8 mouse cellular contexts compared by ENCODE assay signal in genomic region chr17:25951803-25952623, GRCm38 (mm10). TPM values are rescaled to one million over a fixed set of nuclear protein-coding genes. Genes with fewer than 3 reads are reported as not detected.
A peak's percentile ranks its signal among the peaks of the same experiment; 100 is the strongest.
DNase-seq lines count a peak whose midpoint lies in the region; ATAC-seq and TF ChIP-seq lines count a peak whose summit lies in the region.

Gene A930017K11Rik (minus strand): TSS chr17:25952565.

- 1% methylated on average over 58 of the region's 58 CpGs for WGBS in hindbrain, embryonic 13.5 days
- WGBS in midbrain, embryonic 10.5 days: 2% methylated on average over 58 of the region's 58 CpGs

- peak within 1 kb of the TSS; percentile 53; the same call in 1 of the 2 replicates for H3K9ac ChIP-seq in hindbrain, embryonic 13.5 days

- H3K27ac ChIP-seq in layer of hippocampus, adult 2 months: peak within 1 kb of the TSS; percentile 69; the same call in 1 of the 2 replicates
- H3K27ac ChIP-seq in hindbrain, embryonic 13.5 days: no peak within 1 kb of the TSS
- no peak within 1 kb of the TSS; the same call in 1 of the 2 replicates for H3K27ac ChIP-seq in midbrain, embryonic 10.5 days (replicated peaks)

- ATAC-seq in hindbrain, embryonic 13.5 days (ENCODE audit: low FRiP score): no peak
- ATAC-seq in activated CD4-positive, CD25-positive, alpha-beta regulatory T cell, adult 4 months: no peak

- peak within 1 kb of the TSS; percentile 56 for H3K4me2 ChIP-seq in hindbrain, embryonic 13.5 days

- no peaks in the 10 kb centered on the region for H3K36me3 ChIP-seq in hindbrain, embryonic 13.5 days
- H3K36me3 ChIP-seq in midbrain, embryonic 10.5 days: peaks cover under 1% of the 10 kb centered on the region; the same call in 1 of the 2 replicates

- peaks cover 52% of the 10 kb centered on the region for H3K27me3 ChIP-seq in hindbrain, embryonic 13.5 days
- H3K27me3 ChIP-seq in midbrain, embryonic 10.5 days (ENCODE audit: low read depth, poor library complexity, severe bottlenecking): peaks cover 55% of the 10 kb centered on the region

- peak within 1 kb of the TSS; percentile 51 for H3K4me3 ChIP-seq in layer of hippocampus, adult 2 months
- peak within 1 kb of the TSS; percentile 36 for H3K4me3 ChIP-seq in hindbrain, embryonic 13.5 days
- peak within 1 kb of the TSS; percentile 52 for H3K4me3 ChIP-seq in midbrain, embryonic 10.5 days

- no peak for DNase-seq in layer of hippocampus, adult 2 months (ENCODE audit: low spot score in 2 of 2)
- no peak for DNase-seq in layer of hippocampus, adult 9-11 months
- DNase-seq in cerebellum, postnatal 14 days: peak; percentile 47 to 53
- peak; percentile 28 for DNase-seq in midbrain, embryonic 10.5 days (ENCODE audit: low spot score)
- DNase-seq in gastrocnemius, postnatal 4 days (ENCODE audit: low spot score in 2 of 2): no peak
- DNase-seq in layer of hippocampus, adult 8-10 months (ENCODE audit: low spot score in 2 of 2): no peak

- no peaks in the 10 kb centered on the region for H3K9me3 ChIP-seq in hindbrain, embryonic 13.5 days
- no peaks in the 10 kb centered on the region for H3K9me3 ChIP-seq in midbrain, embryonic 10.5 days (replicated peaks)

- no peak for TF ChIP-seq CTCF in layer of hippocampus, adult 2 months (conservative IDR thresholded peaks at IDR 0.05)

- H3K4me1 ChIP-seq in hindbrain, embryonic 13.5 days (replicated peaks): peaks cover 23% of the 10 kb centered on the region
- peaks cover 26% of the 10 kb centered on the region for H3K4me1 ChIP-seq in midbrain, embryonic 10.5 days

RNA-seq across cellular contexts. Expression of gene A930017K11Rik, which starts in this region (rescaled TPM):
- under 1 TPM; 0.41 to 0.64 TPM for total RNA-seq in layer of hippocampus, adult 2 months (2021)
- polyA plus RNA-seq in hindbrain, embryonic 13.5 days (2015; fragmentation: Nextera tagmentation; extraction: Ambion mirVana): 0.56 and 0.77 TPM in 2 replicates
- polyA plus RNA-seq in midbrain, embryonic 10.5 days (2016; fragmentation: Nextera tagmentation; extraction: Ambion mirVana): 0.06 and 0.19 TPM in 2 replicates
- not detected for total RNA-seq in gastrocnemius, postnatal 4 days (2021)
- polyA plus RNA-seq in activated CD4-positive, CD25-positive, alpha-beta regulatory T cell, adult 4 months (2017; shearing (Covaris generic)): not detected
- total RNA-seq in layer of hippocampus, adult 8-10 months (2022): 1 to 10 TPM in 1 of 4 experiments, under 1 TPM in 3; 0.77 to 1.2 (median 0.88) TPM

Comparison
In these comparisons a context has a peak if more than half of its experiments do, and no peak if none do; other contexts are left out.
1. Peak in DNase-seq and H3K4me3 ChIP-seq in midbrain, embryonic 10.5 days; RNA of the gene not detected or under 1 TPM.
2. DNase-seq: peak in cerebellum, postnatal 14 days (2 of 2); none in layer of hippocampus, adult 2 months (0 of 2), layer of hippocampus, adult 9-11 months (single experiment), gastrocnemius, postnatal 4 days (0 of 2) and layer of hippocampus, adult 8-10 months (0 of 2).
3. Peak in every context shown above with its lines, with median percentiles within 50 percentile points of each other: H3K4me3 ChIP-seq.